Mouse (Mus musculus) cerebellum, adult 2 months (tissue): Measurements from ENCODE around the gene Adam17.

Experiments
- CTCF ChIP-seq: fragments of 200-500 bp; IDR thresholded peaks from 2 replicates; pipeline ENCODE4 v1.5.1; 2011; ENCODE audit warnings: low read depth, mild to moderate bottlenecking, control low read depth, low read length, moderate library complexity, borderline replicate concordance; ENCODE audit not compliant: insufficient read depth
- POLR2A ChIP-seq: fragments of 200-500 bp; IDR thresholded peaks from 2 replicates; pipeline ENCODE4 v1.6.1; 2011; ENCODE audit warnings: low read length, control low read depth, borderline replicate concordance; ENCODE audit not compliant: insufficient read depth

- TF ChIP-seq CTCF: no peak
- TF ChIP-seq POLR2A: no peak
These were observed 86.5 kb downstream of the Adam17 start for GRCm38 (mm10) chr12:21286712-21287650.
